Mouse (Mus musculus) heart, adult 2 months (tissue): Measurements from ENCODE around the gene Zfp992. TPM values are rescaled to one million over a fixed set of nuclear protein-coding genes. Genes with fewer than 3 reads are reported as not detected.
"Not testable (repeated sequence)": the region's sequence is repeated elsewhere in the genome, so short reads cannot be mapped to it uniquely, and the experiment has no call there.

ENCODE experiments used
- DNase-seq, 2 experiments: peaks; one replicate each; pipeline ENCODE4 v3.0.0; 2021
- H3K27ac ChIP-seq: fragments of 200-600 bp; 2 replicates; pipeline ENCODE4 v1.8.1; 2022
- H3K27me3 ChIP-seq: fragments of 200-500 bp; 2 replicates; pipeline ENCODE4 v1.6.1; 2012; ENCODE audit warnings: mild to moderate bottlenecking, low read length, inconsistent platforms, mixed read lengths; ENCODE audit not compliant: control insufficient read depth, insufficient read depth
- H3K36me3 ChIP-seq: fragments of 200-500 bp; 2 replicates; pipeline ENCODE4 v1.6.1; 2012; ENCODE audit warnings: low read length, inconsistent platforms; ENCODE audit not compliant: control insufficient read depth, insufficient read depth
- H3K4me1 ChIP-seq: fragments of 200-500 bp; 2 replicates; pipeline ENCODE4 v1.6.1; 2011; ENCODE audit warnings: low read length; ENCODE audit not compliant: control insufficient read depth, insufficient read depth
- H3K4me3 ChIP-seq: fragments of 200-600 bp; 2 replicates; pipeline ENCODE4 v1.8.1; 2022
- H3K79me2 ChIP-seq: fragments of 200-500 bp; replicated peaks from 2 replicates; pipeline ENCODE4 v1.6.1; 2012; ENCODE audit warnings: mild to moderate bottlenecking, inconsistent platforms, low read length, moderate library complexity, mixed read lengths; ENCODE audit not compliant: control insufficient read depth, insufficient read depth
- H3K9ac ChIP-seq: fragments of 200-500 bp; 2 replicates; pipeline ENCODE4 v1.6.1; 2012; ENCODE audit warnings: low read depth, mild to moderate bottlenecking, control low read depth, inconsistent platforms, low read length, mixed read lengths
- CTCF ChIP-seq: fragments of 200-600 bp; IDR thresholded peaks from 2 replicates; pipeline ENCODE4 v1.8.1; 2022; ENCODE audit warnings: antibody characterized with exemption, mild to moderate bottlenecking, moderate library complexity
- EP300 ChIP-seq: fragments of 200-500 bp; IDR thresholded peaks from 2 replicates; pipeline ENCODE4 v1.6.1; 2011; ENCODE audit warnings: low read depth, low read length, control low read depth; ENCODE audit not compliant: insufficient read depth
- POLR2A ChIP-seq: fragments of 200-500 bp; IDR thresholded peaks from 2 replicates; pipeline ENCODE4 v1.6.1; 2011; ENCODE audit warnings: mild to moderate bottlenecking, low read depth, low read length, control low read depth; ENCODE audit not compliant: insufficient read depth
- WGBS: fragments of 180-500 bp; shearing (Covaris S2); methylation state at CpG from one replicate; pipeline ENCODE4 v1.1.7; 2018; 5-methylcytosine and 5-hydroxymethylcytosine counted together
- intact Hi-C: fragments of 180-260 bp; cut with DNase I; formaldehyde crosslinking; loops from one replicate; pipeline ENCODE4 v1.15.1; 2025
- polyA plus RNA-seq: library from polyadenylated mRNA; depleted of rRNA; stranded (reverse); fragments of >200 nt; gene quantifications from 2 replicates; pipeline ENCODE4 v1.2.3, GENCODE M21; 2012
- total RNA-seq, 2 experiments: library from RNA; stranded (reverse); gene quantifications; 2 replicates each; pipeline ENCODE4 v1.2.3; 2021

Gene Zfp992
- total and polyA plus RNA-seq, 3 experiments = 0.49 to 2.3 (median 2.1) TPM

- Histone ChIP-seq H3K36me3 (no peaks in the 10 kb centered on the region), H3K4me3 (no peak overlapping the region), H3K27me3 (no peaks in the 10 kb centered on the region), H3K79me2 (no peaks in the 10 kb centered on the region), H3K4me1 (no peaks in the 10 kb centered on the region), H3K9ac (no peak overlapping the region), H3K27ac (no peak overlapping the region)
- 52% methylated on average over 1 of the region's 1 CpGs for WGBS
- TF ChIP-seq EP300 = no peak
- no peak for TF ChIP-seq CTCF
- no peak for TF ChIP-seq POLR2A
- no peak for DNase-seq
- intact Hi-C loops = no loop called here
Observed at GRCm38 (mm10) chr4:146457720-146458119, 8.9 kb downstream of the Zfp992 start.

GRCm38 (mm10) chr4:146459822-146460221 is 11.0 kb downstream of the Zfp992 start:
- H3K4me1 ChIP-seq, DNase-seq, intact Hi-C loops, H3K27me3 ChIP-seq, H3K27ac ChIP-seq, H3K9ac ChIP-seq, H3K79me2 ChIP-seq, H3K4me3 ChIP-seq, H3K36me3 ChIP-seq: not testable (repeated sequence)
- WGBS = 72% methylated on average over 5 of the region's 5 CpGs

- H3K4me3 ChIP-seq, DNase-seq, H3K4me1 ChIP-seq, H3K36me3 ChIP-seq, H3K9ac ChIP-seq, intact Hi-C loops, H3K27me3 ChIP-seq, H3K27ac ChIP-seq, H3K79me2 ChIP-seq: not testable (repeated sequence)
- WGBS = 71% methylated on average over 5 of the region's 5 CpGs
Observed at GRCm38 (mm10) chr4:146460685-146461084, 11.9 kb downstream of the Zfp992 start.

GRCm38 (mm10) chr4:146463649-146464351 is 15.0 kb downstream of the Zfp992 start:
- H3K27me3 ChIP-seq, H3K9ac ChIP-seq, H3K79me2 ChIP-seq, H3K27ac ChIP-seq, DNase-seq, H3K36me3 ChIP-seq, intact Hi-C loops, H3K4me1 ChIP-seq, H3K4me3 ChIP-seq: not testable (repeated sequence)
- WGBS = 85% methylated on average over 19 of the region's 19 CpGs

- H3K27me3 ChIP-seq, H3K9ac ChIP-seq, intact Hi-C loops, H3K4me3 ChIP-seq, H3K79me2 ChIP-seq, H3K4me1 ChIP-seq, H3K27ac ChIP-seq, DNase-seq, H3K36me3 ChIP-seq: not testable (repeated sequence)
- 85% methylated on average over 11 of the region's 12 CpGs for WGBS
Observed at GRCm38 (mm10) chr4:146469984-146470383, 21.2 kb downstream of the Zfp992 start.

DNA sequence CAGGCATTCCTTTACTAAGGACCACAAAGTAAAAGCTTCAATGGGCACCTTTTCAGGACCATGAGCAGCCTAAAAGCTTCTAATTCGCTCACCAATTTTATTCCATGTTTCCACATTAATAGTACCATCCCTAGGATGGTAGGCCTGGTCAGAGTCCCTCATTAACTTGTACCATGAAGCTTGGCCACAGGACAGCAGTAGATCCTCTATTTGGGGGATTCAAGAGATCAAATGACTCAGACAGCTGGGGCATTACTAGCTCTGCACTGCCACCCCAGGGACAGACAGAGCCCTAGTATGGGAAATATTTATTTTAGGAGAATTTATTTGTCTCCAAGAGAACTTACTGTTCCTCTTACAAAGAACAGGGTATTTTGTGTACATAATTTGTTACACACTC is 25.4 kb downstream of the Zfp992 start:
- intact Hi-C loops, H3K4me3 ChIP-seq, H3K27me3 ChIP-seq, DNase-seq, H3K9ac ChIP-seq, H3K27ac ChIP-seq, H3K36me3 ChIP-seq, H3K4me1 ChIP-seq, H3K79me2 ChIP-seq: not testable (repeated sequence)
- no CpG with 5 or more reads among the region's 1 CpGs for WGBS

DNA sequence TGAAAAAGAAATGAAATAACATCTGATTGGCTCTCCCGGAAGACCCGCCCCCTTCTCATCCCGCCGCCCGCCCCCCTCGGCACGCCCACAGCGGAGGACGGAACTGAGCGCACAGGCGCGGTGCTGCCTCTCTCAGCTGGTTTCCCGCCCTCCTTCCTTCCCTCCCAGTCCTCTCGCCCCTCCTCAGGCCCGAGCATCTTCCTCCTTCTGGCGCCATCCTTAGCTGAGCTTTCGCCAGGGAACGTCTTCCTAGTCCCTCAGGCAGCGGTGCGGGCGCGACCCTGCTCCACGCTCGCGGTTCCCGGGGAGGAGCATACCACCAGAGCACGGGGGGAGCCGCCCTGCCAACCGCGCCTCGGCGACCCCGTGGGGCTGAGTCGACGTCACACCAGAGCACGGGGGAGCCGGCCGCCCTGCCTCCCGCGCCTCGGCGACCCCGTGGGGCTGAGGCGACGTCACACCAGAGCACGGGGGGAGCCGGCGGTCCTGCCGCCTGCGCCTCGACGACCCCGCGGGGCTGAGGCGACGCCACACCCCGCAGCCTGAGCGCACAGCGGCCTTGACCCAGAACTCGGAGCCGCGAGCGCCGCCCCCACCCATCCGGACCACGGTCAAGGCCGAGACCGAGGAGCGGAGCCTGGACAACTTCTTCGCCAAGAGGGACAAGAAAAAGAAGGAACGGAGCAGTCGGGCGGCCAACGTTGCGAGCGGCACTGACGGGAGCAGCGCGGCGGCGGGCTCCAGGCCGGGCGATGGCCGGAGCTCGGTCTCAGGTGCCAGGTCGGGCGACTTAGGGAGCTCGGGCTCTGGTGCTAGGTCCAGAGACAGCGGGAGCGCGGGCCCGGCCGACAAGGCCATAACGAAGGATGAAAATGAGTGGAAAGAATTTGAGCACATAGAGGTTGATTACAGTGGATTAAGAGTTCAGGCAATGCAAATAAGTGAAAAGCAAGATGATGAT is 26.2 kb downstream of the Zfp992 start:
- H3K4me3 ChIP-seq, intact Hi-C loops, H3K27ac ChIP-seq, H3K9ac ChIP-seq, H3K27me3 ChIP-seq, DNase-seq, H3K79me2 ChIP-seq, H3K4me1 ChIP-seq, H3K36me3 ChIP-seq: not testable (repeated sequence)
- WGBS = 52% methylated on average over 78 of the region's 94 CpGs

DNA sequence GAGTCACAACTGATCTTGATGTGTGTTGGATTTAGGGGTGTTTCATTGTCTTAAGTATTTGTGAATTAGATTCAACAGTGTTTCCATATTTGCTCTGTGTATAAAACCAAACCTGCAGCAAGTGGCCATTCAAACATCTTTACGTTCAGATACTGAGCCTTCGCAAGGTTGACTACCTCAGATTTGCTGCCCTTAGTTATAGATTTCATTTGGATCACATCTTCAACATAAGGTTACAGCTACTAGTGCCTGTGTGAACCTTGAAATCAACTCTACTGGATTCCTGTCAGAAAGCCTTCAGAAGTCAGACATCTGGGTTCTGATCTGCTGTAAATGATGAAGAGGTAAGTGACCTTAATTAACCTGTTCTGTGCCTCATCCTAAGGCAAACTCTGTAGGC is 27.4 kb downstream of the Zfp992 start:
- H3K4me3 ChIP-seq, H3K27ac ChIP-seq, H3K27me3 ChIP-seq, DNase-seq, H3K9ac ChIP-seq, H3K36me3 ChIP-seq, H3K4me1 ChIP-seq, H3K79me2 ChIP-seq, intact Hi-C loops: not testable (repeated sequence)
- WGBS = 85% methylated on average over 2 of the region's 2 CpGs

DNA sequence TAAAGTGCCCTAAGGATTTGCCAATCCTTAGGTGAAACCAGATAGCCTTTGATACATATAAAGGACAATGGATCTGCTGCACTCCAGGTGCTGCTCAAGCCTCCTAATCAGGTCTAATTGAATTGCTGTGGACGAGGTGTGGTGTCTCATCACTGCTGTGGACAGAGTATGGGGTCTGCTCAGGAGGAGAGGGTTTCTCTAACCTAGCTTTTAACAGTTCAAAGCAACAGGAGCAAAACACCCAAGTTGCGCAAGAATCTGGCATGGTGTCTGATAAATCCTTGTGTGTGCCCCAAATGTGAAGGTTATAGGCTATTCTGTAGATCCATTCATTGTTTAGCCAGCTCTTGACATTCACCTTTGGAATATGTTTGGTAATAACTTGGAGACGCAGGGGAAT is 28.1 kb downstream of the Zfp992 start:
- WGBS = 60% methylated on average over 3 of the region's 3 CpGs
- intact Hi-C loops, DNase-seq: not testable (repeated sequence)

More for the DNA sequence above, 28.1 kb downstream of the Zfp992 start:
- not testable (repeated sequence) for H3K4me3 ChIP-seq, H3K36me3 ChIP-seq, H3K27me3 ChIP-seq, H3K79me2 ChIP-seq, H3K4me1 ChIP-seq, H3K9ac ChIP-seq, H3K27ac ChIP-seq
